Mouse (Mus musculus): Measurements from ENCODE around the gene Jazf1. TPM values are rescaled to one million over a fixed set of nuclear protein-coding genes. Genes with fewer than 3 reads are reported as not detected.

The Jazf1 gene
- total and polyA plus RNA-seq, 2 experiments from 2014 or later = 35.2 to 56.1 TPM

GRCm38 (mm10) chr6:52770789-52771188 lies 297.6 kb downstream of the Jazf1 start:
- Histone ChIP-seq H3K4me2 (ENCODE audit: low read depth, low read length) (no peak overlapping the region), H3K4me1 (ENCODE audit: insufficient read depth, low read length) (no peaks in the 10 kb centered on the region)
- WGBS = 82% methylated on average over 1 of the region's 1 CpGs

DNA sequence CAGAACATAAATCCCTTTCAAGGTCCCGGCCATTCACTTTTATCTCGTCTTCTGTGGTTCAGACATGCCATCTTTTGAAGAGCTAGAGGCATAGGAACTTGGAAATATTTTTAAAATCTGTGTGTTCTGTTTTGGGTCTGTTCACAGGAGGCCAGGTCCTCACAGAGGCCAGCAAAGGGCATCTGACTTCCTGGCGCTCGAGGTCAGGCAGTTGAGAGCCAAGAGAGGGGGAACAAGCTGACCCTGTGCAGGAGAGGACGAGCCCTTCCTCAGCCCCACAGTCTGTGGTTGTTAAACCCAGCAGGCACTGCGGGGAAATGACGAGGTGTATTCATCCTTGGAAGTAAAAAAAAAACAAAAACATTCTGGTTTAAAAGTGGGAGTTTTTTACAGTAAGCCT lies 303.2 kb downstream of the Jazf1 start:
- Histone ChIP-seq H3K27me3 (ENCODE audit: insufficient read depth, low read length) (no peaks in the 10 kb centered on the region), H3K4me3 (ENCODE audit: low read length) (no peak overlapping the region), H3K4me1 (ENCODE audit: insufficient read depth, low read length) (no peaks in the 10 kb centered on the region), H3K9ac (replicated peaks; ENCODE audit: low read length) (no peak overlapping the region), H3K9me3 (ENCODE audit: low read length) (no peaks in the 10 kb centered on the region), H3K4me2 (ENCODE audit: low read depth, low read length) (no peak overlapping the region), H3K36me3 (ENCODE audit: insufficient read depth, low read length) (peaks cover 31% of the 10 kb centered on the region), H3K27ac (no peak overlapping the region)
- ATAC-seq = no peak
- no peak for DNase-seq (ENCODE audit: low spot score)
- no peak for TF ChIP-seq CTCF (IDR thresholded peaks at IDR 0.05; ENCODE audit: low read depth)
- WGBS = 79% methylated on average over 7 of the region's 7 CpGs

More at GRCm38 (mm10) chr6:52770789-52771188, 297.6 kb downstream of the Jazf1 start:
- H3K27me3 ChIP-seq (ENCODE audit: insufficient read depth, low read length) = no peaks in the 10 kb centered on the region
- no peak overlapping the region for H3K27ac ChIP-seq
- no peak overlapping the region for H3K4me3 ChIP-seq (ENCODE audit: low read length)
- no peak for TF ChIP-seq CTCF (IDR thresholded peaks at IDR 0.05; ENCODE audit: low read depth)
- H3K9ac ChIP-seq (replicated peaks; ENCODE audit: low read length) = no peak overlapping the region
- no peaks in the 10 kb centered on the region for H3K9me3 ChIP-seq (ENCODE audit: low read length)
- ATAC-seq = no peak
- peaks cover 32% of the 10 kb centered on the region for H3K36me3 ChIP-seq (ENCODE audit: insufficient read depth, low read length)
- no peak for DNase-seq (ENCODE audit: low spot score)

GRCm38 (mm10) chr6:52752832-52753231 lies 315.6 kb downstream of the Jazf1 start:
- WGBS = 97% methylated on average over 5 of the region's 5 CpGs
- TF ChIP-seq CTCF (IDR thresholded peaks at IDR 0.05; ENCODE audit: low read depth) = no peak
- Histone ChIP-seq H3K36me3 (ENCODE audit: insufficient read depth, low read length) (peaks cover 17% of the 10 kb centered on the region), H3K9me3 (ENCODE audit: low read length) (no peaks in the 10 kb centered on the region), H3K4me2 (ENCODE audit: low read depth, low read length) (no peak overlapping the region), H3K4me3 (ENCODE audit: low read length) (no peak overlapping the region), H3K27me3 (ENCODE audit: insufficient read depth, low read length) (no peaks in the 10 kb centered on the region), H3K9ac (replicated peaks; ENCODE audit: low read length) (no peak overlapping the region), H3K4me1 (ENCODE audit: insufficient read depth, low read length) (no peaks in the 10 kb centered on the region), H3K27ac (no peak overlapping the region)
- ATAC-seq (no peak), DNase-seq (ENCODE audit: low spot score) (no peak)

DNA sequence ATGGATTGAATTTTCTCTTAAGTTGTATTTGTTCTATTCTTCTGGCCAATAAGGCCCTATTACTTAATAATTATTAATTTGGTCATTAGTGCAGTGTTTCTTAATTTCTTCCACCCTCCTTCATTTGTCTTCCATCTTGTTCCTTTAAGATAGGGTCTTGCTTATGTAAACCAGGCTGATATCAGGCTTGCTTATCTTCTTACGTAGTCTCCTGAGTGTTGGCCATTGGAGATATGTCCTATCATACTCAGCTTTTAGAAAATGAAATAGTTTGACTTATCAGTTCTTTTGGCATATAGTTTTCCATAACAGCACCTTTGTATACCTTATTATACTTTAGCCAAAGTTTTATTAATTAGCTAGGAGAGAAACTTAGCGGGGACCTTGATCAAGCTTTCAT lies 333.8 kb downstream of the Jazf1 start:
- Histone ChIP-seq H3K4me1 (ENCODE audit: insufficient read depth, low read length) (no peaks in the 10 kb centered on the region), H3K4me2 (ENCODE audit: low read depth, low read length) (no peak overlapping the region), H3K27me3 (ENCODE audit: insufficient read depth, low read length) (no peaks in the 10 kb centered on the region), H3K9ac (replicated peaks; ENCODE audit: low read length) (no peak overlapping the region), H3K36me3 (ENCODE audit: insufficient read depth, low read length) (peaks cover 8% of the 10 kb centered on the region; the same call in 1 of the 2 replicates), H3K4me3 (ENCODE audit: low read length) (no peak overlapping the region), H3K27ac (no peak overlapping the region), H3K9me3 (ENCODE audit: low read length) (no peaks in the 10 kb centered on the region)
- DNase-seq (ENCODE audit: low spot score) (no peak), ATAC-seq (no peak)
- TF ChIP-seq CTCF (IDR thresholded peaks at IDR 0.05; ENCODE audit: low read depth) = no peak
- WGBS = 98% methylated on average over 2 of the region's 2 CpGs

DNA sequence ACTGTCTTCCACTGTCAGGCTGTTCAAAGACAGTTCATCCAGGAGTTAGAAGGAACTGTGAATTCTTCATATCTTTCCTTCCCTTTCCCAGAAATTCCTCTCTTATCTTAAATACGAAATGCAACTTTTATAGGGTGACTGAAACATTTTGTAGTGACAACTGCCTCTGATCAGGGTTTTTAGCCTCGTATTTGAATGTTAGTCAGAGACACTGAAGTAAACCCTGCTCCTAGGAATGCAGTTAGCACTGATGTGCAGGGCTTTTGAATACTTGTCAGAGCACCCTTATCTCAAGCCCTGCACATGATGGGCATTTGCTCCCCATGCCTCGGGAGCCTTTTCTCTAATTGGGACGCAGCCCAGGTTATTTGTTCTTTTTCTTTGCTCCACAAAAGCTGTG lies 338.1 kb downstream of the Jazf1 start:
- no peak overlapping the region for H3K27ac ChIP-seq
- H3K9me3 ChIP-seq (ENCODE audit: low read length) = no peaks in the 10 kb centered on the region
- TF ChIP-seq CTCF (IDR thresholded peaks at IDR 0.05; ENCODE audit: low read depth) = no peak
- DNase-seq (ENCODE audit: low spot score) (no peak), ATAC-seq (no peak)
- 84% methylated on average over 4 of the region's 4 CpGs for WGBS
- H3K9ac ChIP-seq (replicated peaks; ENCODE audit: low read length) = no peak overlapping the region
- H3K36me3 ChIP-seq (ENCODE audit: insufficient read depth, low read length) = peaks cover 9% of the 10 kb centered on the region; the same call in 1 of the 2 replicates
- H3K27me3 ChIP-seq (ENCODE audit: insufficient read depth, low read length) = no peaks in the 10 kb centered on the region
- H3K4me1 ChIP-seq (ENCODE audit: insufficient read depth, low read length) = no peaks in the 10 kb centered on the region
- no peak overlapping the region for H3K4me2 ChIP-seq (ENCODE audit: low read depth, low read length)
- no peak overlapping the region for H3K4me3 ChIP-seq (ENCODE audit: low read length)

DNA sequence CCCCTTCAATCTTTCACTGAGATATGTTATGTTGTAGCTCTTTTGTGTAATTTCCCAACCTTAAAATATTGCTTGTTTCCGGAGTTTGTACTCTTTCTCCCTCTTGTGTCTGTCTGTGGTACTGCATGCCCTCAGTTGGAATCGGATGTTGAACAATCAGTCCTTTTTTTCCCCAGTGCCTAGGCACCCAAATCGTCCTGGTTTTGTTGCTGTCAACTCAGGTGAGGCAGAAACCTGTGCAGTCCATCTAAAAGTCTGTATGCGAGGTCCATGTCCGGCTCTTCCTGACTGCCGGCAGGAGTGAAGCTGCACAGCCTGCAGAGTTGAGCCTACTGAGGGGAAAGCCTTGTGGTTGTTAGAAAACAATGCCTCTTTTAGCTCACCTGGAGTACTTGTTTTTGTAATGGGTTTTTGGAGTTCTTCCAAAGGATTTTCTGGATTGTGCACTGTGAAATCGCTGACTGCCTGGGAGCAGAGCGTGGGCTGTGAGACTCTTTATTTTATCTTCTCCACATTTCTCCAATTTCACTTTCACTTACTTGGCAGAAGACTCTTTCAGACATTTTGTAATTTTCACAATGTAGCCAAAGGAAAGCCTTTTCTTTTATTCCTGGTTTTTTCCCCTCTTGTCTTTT lies 343.5 kb downstream of the Jazf1 start:
- Histone ChIP-seq H3K36me3 (ENCODE audit: insufficient read depth, low read length) (peaks cover 9% of the 10 kb centered on the region; the same call in 1 of the 2 replicates), H3K9me3 (ENCODE audit: low read length) (no peaks in the 10 kb centered on the region), H3K4me2 (ENCODE audit: low read depth, low read length) (no peak overlapping the region), H3K9ac (replicated peaks; ENCODE audit: low read length) (no peak overlapping the region), H3K27ac (no peak overlapping the region), H3K4me1 (ENCODE audit: insufficient read depth, low read length) (no peaks in the 10 kb centered on the region), H3K27me3 (ENCODE audit: insufficient read depth, low read length) (no peaks in the 10 kb centered on the region), H3K4me3 (ENCODE audit: low read length) (no peak overlapping the region)
- DNase-seq (ENCODE audit: low spot score) (peak; percentile 69), ATAC-seq (no peak)
- TF ChIP-seq CTCF (IDR thresholded peaks at IDR 0.05; ENCODE audit: low read depth) = peak; percentile 96
- WGBS = 53% methylated on average over 8 of the region's 8 CpGs

Other genes with a start within 250 kb of the Jazf1 start
- gene Creb5, start 218.6 kb upstream of the Jazf1 start, total RNA-seq (2014; rRNA removed) = 2.5 and 4.4 TPM in 2 replicates
- gene Creb5, start 218.6 kb upstream of the Jazf1 start, polyA plus RNA-seq (2015; fragmentation: Nextera tagmentation; extraction: Ambion mirVana) = 2.3 and 3.1 TPM in 2 replicates